Mouse (Mus musculus) adrenal gland, postnatal 0 days (tissue): ENCODE measurements around the gene Prim2. TPM values are rescaled to one million over a fixed set of nuclear protein-coding genes. Genes with fewer than 3 reads are reported as not detected.

Experiments used
- polyA plus RNA-seq: library from polyadenylated mRNA; unstranded; fragments of >200 nt; fragmentation: Nextera tagmentation; extraction: Ambion mirVana; gene quantifications from 2 replicates; pipeline ENCODE4 v1.2.1, GENCODE M21; 2015

Prim2 gene
- polyA plus RNA-seq: 15.5 and 18.6 TPM in 2 replicates

DNA sequence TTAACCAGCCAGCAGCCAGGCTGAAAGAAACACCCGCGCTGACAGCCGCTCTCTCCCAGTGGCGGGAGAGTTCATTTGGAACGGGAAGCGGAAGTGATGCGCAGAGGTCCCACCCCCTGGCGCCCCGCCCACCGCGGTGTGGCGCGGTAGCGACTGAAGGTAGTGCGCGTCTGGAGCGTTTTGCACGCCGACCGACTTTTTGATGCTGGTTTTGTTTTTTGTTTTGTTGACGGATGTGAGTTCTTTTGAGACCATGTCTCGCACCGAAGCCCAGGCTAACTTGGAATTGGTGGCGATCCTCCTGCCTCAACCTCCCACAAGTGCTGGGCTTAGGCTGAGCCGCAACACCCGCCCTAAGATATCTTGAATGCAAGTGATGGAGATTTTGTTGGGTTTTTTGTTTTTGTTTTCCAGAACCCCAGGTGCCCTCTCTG lies at the start of gene Prim2:
Gene Prim2 (minus strand): TSS at position 88 of the 434 bp plus-strand sequence.

Other genes starting within 250 kb of the Prim2 start
- gene Rab23, start 50.1 kb upstream of the Prim2 start, polyA plus RNA-seq: 11.1 and 13.6 TPM in 2 replicates
- gene Bag2, start 88.0 kb upstream of the Prim2 start, polyA plus RNA-seq: 19.4 and 25.6 TPM in 2 replicates
- 10.7 and 16.0 TPM in 2 replicates for gene Zfp451, start 144.8 kb upstream of the Prim2 start, polyA plus RNA-seq
- 0.79 and 1.6 TPM in 2 replicates for gene Bend6, start 238.0 kb upstream of the Prim2 start, polyA plus RNA-seq
- 21.9 and 23.0 TPM in 2 replicates for gene Dst, start 238.4 kb upstream of the Prim2 start, polyA plus RNA-seq